Mouse (Mus musculus) brain, embryonic 14.5 days (tissue): ENCODE measurements around the gene Gabrb2.

Source experiments
- CTCF ChIP-seq: fragments of 200-500 bp; IDR thresholded peaks from 2 replicates; pipeline ENCODE4 v1.5.1; 2012; ENCODE audit warnings: inconsistent platforms, mild to moderate bottlenecking, moderate library complexity, borderline replicate concordance; ENCODE audit not compliant: insufficient read depth, insufficient read length; ENCODE audit errors: extremely low read depth
- POLR2A ChIP-seq: fragments of 200-500 bp; IDR thresholded peaks from 2 replicates; pipeline ENCODE4 v1.6.1; 2012; ENCODE audit warnings: mild to moderate bottlenecking, inconsistent platforms, borderline replicate concordance; ENCODE audit not compliant: poor library complexity, insufficient read depth, insufficient read length, severe bottlenecking; ENCODE audit errors: extremely low read depth

- TF ChIP-seq CTCF (no peak), POLR2A (no peak)
Measured at GRCm38 (mm10) chr11:42443641-42444040, 24.1 kb downstream of the Gabrb2 start.
